Mouse (Mus musculus): ENCODE measurements around the gene Neurod2.
A peak's percentile ranks its signal among the peaks of the same experiment; 100 is the strongest.

The Neurod2 gene

GRCm38 (mm10) chr11:98329081-98329959 lies at the start of gene Neurod2:
Gene Neurod2 (minus strand): TSS chr11:98329648.
- peak; percentile 65; the same call in 1 of the 2 replicates for ATAC-seq (ENCODE audit: insufficient number of reproducible peaks, low FRiP score, low TSS enrichment)

- ATAC-seq (ENCODE audit: insufficient number of reproducible peaks, low FRiP score, low TSS enrichment), result no peak
These were observed 48.3 kb upstream of the Neurod2 start for GRCm38 (mm10) chr11:98377787-98378186.

GRCm38 (mm10) chr11:98376756-98377155 lies 47.3 kb upstream of the Neurod2 start:
- ATAC-seq (ENCODE audit: insufficient number of reproducible peaks, low FRiP score, low TSS enrichment), result no peak

DNA sequence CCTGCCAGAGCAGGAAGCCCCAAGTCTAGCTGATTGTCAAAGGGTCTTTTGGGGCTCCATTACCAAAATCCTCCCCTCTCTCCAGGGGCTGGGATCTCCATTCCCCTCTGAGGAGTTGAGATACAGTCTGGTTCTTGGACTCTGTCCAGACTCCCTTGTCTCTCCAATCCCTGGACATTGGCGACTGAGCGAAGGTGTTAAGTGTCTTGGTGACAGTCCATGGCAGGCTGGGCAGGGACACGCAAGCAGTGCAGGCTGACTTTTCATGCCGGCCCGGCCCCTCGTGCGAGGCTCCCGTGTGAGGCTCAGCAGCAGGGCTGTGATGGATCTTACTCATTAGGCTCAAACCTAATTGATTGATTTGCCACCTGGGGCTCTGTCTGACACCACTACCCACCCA lies 44.8 kb upstream of the Neurod2 start:
- ATAC-seq (ENCODE audit: insufficient number of reproducible peaks, low FRiP score, low TSS enrichment), result no peak

DNA sequence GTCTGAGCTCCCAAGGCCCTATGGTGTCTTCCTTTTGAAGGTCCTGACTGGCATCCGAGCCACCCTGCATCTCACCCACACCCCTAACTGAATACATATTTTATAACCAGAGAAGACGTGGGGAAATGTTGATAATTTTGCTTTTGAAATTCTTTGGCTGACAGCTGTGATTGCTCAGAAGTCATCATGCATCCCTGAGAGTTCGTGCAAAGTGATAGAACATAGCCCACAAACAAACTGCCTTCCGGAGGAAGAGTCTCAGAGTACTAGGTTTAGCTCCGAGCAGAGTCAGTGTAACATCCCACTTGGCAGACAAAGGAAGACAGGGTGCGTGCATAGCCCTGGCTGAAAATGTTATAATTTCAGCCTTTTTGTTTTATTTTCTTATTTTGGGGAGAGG lies 43.8 kb upstream of the Neurod2 start:
- no peak for ATAC-seq (ENCODE audit: insufficient number of reproducible peaks, low FRiP score, low TSS enrichment)

GRCm38 (mm10) chr11:98372406-98372805 lies 43.0 kb upstream of the Neurod2 start:
- ATAC-seq (ENCODE audit: insufficient number of reproducible peaks, low FRiP score, low TSS enrichment), result 0 out of 2 replicates have a peak, but pooled peaks have one; percentile 14

- no peak for ATAC-seq (ENCODE audit: insufficient number of reproducible peaks, low FRiP score, low TSS enrichment)
These were observed 42.2 kb upstream of the Neurod2 start for GRCm38 (mm10) chr11:98371556-98372240.

DNA sequence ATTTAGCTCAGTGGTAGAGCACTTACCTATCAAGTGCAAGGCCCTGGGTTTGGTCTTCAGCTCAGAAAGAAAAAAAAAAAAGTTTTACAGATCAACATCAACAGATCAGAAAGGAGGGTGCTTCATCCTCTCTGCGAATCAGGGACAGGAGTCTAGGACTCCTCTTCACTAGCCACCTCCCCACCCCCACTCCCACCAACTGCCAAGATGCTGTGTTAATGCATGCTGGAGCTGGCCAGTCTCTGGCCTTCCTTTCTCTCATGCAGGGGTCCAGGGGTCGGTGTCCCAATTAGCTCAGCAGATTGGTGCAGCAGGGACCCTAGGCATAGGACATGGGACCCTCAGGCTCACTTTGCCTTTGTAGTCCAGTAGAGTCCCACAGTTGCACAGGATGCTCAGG lies 41.1 kb upstream of the Neurod2 start:
- no peak for ATAC-seq (ENCODE audit: insufficient number of reproducible peaks, low FRiP score, low TSS enrichment)

DNA sequence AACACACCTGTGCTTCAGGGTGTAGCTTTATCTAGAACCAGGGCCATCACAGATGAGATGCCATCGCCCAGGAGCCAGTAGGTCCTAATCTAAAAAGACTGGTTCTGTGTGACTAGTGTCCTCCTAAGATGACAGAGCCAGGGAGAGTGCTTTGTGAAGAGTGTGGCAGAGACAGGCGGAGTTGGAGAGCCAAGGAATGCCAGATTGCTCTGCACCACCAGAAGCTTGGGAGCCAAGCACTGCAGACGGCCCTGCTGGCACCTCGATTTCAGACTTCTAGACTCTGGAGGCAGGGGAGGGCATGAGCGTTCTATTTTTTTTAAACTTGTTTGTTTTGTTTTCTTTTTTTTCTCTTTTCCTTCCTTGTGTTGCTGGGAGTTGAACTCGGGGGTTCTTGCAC lies 39.9 kb upstream of the Neurod2 start:
- no peak; the same call in 1 of the 2 replicates for ATAC-seq (ENCODE audit: insufficient number of reproducible peaks, low FRiP score, low TSS enrichment)

DNA sequence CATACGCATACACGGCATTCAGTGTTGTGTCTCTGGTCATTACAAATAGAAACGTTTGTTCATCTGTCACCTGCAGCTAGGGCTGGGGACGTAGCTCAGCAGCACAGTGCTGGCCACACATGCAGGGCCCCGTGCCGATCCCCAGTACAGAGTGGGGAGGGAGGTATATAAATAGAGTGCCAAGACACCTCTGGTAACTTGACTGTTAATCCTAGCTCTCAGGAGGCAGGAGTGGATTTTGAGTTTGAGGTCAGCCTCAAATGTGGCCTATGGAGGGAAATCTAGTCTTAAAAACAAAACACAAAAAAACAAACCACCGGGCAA lies 38.4 kb upstream of the Neurod2 start:
- no peak for ATAC-seq (ENCODE audit: insufficient number of reproducible peaks, low FRiP score, low TSS enrichment)

GRCm38 (mm10) chr11:98367171-98367862 lies 37.9 kb upstream of the Neurod2 start:
- ATAC-seq (ENCODE audit: insufficient number of reproducible peaks, low FRiP score, low TSS enrichment), result no peak

GRCm38 (mm10) chr11:98366290-98366689 lies 36.8 kb upstream of the Neurod2 start:
- ATAC-seq (ENCODE audit: insufficient number of reproducible peaks, low FRiP score, low TSS enrichment), result no peak

GRCm38 (mm10) chr11:98364410-98364809 lies 35.0 kb upstream of the Neurod2 start:
- ATAC-seq (ENCODE audit: insufficient number of reproducible peaks, low FRiP score, low TSS enrichment), result no peak

- no peak for ATAC-seq (ENCODE audit: insufficient number of reproducible peaks, low FRiP score, low TSS enrichment)
These were observed 34.4 kb upstream of the Neurod2 start for GRCm38 (mm10) chr11:98363817-98364216.

GRCm38 (mm10) chr11:98360866-98361521 lies 31.5 kb upstream of the Neurod2 start:
- no peak for ATAC-seq (ENCODE audit: insufficient number of reproducible peaks, low FRiP score, low TSS enrichment)

DNA sequence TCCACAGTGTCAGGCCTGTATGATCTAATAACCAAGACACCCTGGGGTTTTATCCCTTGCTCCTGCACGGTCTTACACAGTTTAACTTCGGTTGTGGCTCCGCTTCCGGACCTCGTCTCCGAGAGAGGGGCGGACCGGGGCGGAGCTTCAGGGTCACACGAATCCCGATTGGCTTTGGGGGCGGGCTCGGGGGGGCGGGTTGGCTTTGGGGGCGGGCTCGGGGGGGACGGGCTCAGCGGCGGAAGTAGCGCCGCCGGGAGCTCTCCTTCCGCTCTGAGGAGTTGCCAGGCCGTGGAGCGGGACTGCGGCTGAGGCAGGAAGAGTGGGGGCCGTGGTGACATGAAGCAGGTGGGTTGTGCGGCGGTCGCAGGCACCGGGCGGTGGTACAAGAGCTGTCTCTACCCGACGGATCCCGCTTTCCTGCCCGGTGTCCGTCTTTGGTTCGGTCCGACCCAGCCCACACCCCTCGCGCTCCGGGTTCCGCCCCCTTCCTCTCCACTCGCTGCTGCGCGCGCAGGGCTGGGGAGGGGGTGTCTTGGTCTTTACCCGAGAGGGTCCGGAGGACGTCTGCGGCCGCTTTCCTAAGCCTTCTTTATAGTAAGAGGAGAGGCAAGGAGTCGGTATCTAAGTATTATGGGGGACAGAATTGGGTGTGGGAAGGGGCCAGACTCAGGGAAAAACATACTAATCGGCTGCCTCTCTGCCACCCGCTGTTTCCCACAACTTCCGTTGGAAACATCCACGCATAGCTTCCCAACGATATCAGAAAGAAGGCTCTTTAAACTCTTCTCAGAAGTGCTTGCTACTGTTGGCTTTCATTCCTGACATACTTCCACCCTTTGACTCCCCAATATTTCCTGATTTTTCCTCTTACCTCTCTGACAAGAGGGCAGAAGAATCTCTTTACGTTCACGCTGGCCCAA lies 29.0 kb upstream of the Neurod2 start, which contains the start of gene Stard3:
TSS of gene Stard3 (plus strand) at position 208 of the 923 bp plus-strand sequence.
- ATAC-seq (ENCODE audit: insufficient number of reproducible peaks, low FRiP score, low TSS enrichment), result peak; percentile 65; the same call in 1 of the 2 replicates

DNA sequence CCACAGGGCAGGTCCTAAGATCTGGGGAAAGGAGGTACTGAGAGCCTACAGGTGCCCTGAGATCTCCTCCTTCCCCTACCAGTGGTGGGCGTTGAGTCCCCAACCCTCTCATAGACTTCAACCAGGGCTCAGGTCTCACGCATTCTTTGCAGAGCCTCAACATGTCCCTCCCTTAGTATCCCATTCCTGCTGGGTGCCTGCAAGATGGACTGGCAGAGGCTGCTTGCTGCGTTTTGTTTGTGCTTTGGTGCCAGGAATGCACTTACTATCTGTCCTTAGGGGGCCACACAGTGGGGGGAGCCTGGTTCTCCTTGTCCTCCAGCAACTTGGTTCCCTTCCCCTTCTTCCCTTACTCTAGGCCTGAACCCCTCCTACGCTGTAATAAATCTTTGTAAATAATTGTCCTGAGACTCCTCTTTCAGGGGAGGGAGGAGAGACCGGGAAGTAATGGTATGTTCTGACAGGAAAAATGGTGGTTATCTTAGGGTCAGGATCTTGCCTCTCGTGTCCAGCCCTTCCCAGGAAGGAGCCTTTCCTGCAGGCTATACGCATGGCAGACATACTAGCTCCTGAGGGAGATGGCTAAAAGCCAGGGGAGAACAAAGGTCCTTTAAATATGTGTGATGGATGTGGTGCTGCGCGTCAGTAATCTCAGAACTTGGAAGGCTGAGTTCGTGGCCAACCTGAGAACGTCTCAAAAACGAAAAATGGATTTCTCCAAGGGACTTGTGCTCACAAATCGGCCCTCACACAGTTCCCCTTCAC lies 28.1 kb upstream of the Neurod2 start:
- ATAC-seq (ENCODE audit: insufficient number of reproducible peaks, low FRiP score, low TSS enrichment), result no peak

DNA sequence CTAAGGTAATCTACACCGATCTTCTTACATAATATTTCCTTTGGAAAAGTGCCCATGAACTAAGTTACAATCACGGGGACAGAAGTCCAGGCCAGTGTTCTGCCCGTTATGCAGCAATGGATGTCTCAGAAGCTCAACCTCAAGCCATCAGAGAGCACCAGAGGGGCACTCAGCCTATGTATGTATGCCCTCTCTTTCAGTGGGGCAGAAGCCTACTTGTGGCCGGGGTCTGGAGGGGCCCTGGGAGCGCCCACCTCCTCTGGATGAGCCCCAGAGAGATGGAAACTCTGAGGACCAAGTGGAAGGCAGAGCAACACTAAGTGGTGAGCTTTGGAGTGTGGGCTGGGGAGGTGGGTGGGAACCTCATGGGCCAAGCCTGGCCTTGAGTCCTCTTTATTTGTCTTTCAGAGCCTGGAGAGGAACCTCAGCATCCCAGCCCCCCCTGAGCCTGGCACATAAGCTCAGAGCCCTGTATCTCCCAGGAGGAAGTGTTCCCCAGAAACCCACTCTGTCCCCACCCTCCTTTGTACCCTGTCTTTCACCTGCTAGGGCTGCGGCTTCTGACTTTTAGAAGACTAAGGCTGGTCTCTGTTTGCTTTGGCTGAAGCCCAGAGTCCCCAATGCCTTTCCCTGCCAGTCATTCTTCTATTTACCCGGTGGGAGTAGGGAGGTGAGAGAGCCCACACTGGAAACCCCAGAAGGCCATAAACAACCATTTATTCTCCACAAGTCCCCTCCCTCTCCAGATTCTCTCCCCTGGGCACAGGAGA lies 27.4 kb upstream of the Neurod2 start:
- ATAC-seq (ENCODE audit: insufficient number of reproducible peaks, low FRiP score, low TSS enrichment), result no peak

Data from cerebellum, adult (tissue).